Mouse (Mus musculus) testis, adult 2 months (tissue): Measurements from ENCODE around the gene Zfp933.

Experiments
- CTCF ChIP-seq: fragments of 200-500 bp; IDR thresholded peaks from 2 replicates; pipeline ENCODE4 v1.5.1; 2012; ENCODE audit warnings: low read depth, mild to moderate bottlenecking, inconsistent platforms, low read length, moderate library complexity; ENCODE audit not compliant: control insufficient read depth, insufficient read depth, insufficient replicate concordance
- POLR2A ChIP-seq: fragments of 200-500 bp; IDR thresholded peaks from 2 replicates; pipeline ENCODE4 v1.6.1; 2012; ENCODE audit warnings: low read depth, mild to moderate bottlenecking, inconsistent platforms, low read length, moderate library complexity; ENCODE audit not compliant: control insufficient read depth

GRCm38 (mm10) chr4:147875852-147876575, 27.8 kb upstream of the Zfp933 start:
- no peak for TF ChIP-seq POLR2A
- TF ChIP-seq CTCF = no peak
